Mouse (Mus musculus) ES-E14 (cell line): ENCODE results near the gene Ddx39b. TPM values are rescaled to one million over a fixed set of nuclear protein-coding genes. Genes with fewer than 3 reads are reported as not detected.

Experiments used
- DNase-seq: peaks from one replicate; pipeline ENCODE4 v3.0.0-alpha.2; 2013; ENCODE audit warnings: low read depth, low spot score
- H3K27ac ChIP-seq: 2 replicates; pipeline ENCODE4 v1.5.1; 2012; ENCODE audit warnings: low read depth, mild to moderate bottlenecking, low read length, moderate library complexity, mixed read lengths; ENCODE audit not compliant: poor library complexity, insufficient read depth, severe bottlenecking
- H3K36me3 ChIP-seq: 2 replicates; pipeline ENCODE4 v1.6.1; 2012; ENCODE audit warnings: mild to moderate bottlenecking, low read length, moderate library complexity, mixed read lengths; ENCODE audit not compliant: control insufficient read depth, poor library complexity, insufficient read depth, severe bottlenecking
- H3K4me1 ChIP-seq, 2 experiments: fragments of 150-350 bp in 1 of 2; sonication (generic) in 1 of 2; 2 replicates each; pipeline ENCODE4 v1.6.1; 2012; ENCODE audit warnings: low read length in 2 of 2, mild to moderate bottlenecking in 1 of 2, mixed read lengths in 1 of 2; ENCODE audit not compliant: control insufficient read depth in 2 of 2, insufficient read depth in 2 of 2, poor library complexity in 1 of 2
- H3K4me3 ChIP-seq, 2 experiments: fragments of 150-350 bp in 1 of 2; sonication (generic) in 1 of 2; 2 replicates each; pipeline ENCODE4 v1.5.1; 2012; ENCODE audit warnings: low read length in 2 of 2, low read depth in 1 of 2, mild to moderate bottlenecking in 1 of 2, mixed read lengths in 1 of 2; ENCODE audit not compliant: insufficient read depth in 1 of 2, poor library complexity in 1 of 2, severe bottlenecking in 1 of 2
- H3K9ac ChIP-seq: 2 replicates; pipeline ENCODE4 v1.6.1; 2012; ENCODE audit warnings: low read depth, mild to moderate bottlenecking, low read length, mixed read lengths; ENCODE audit not compliant: poor library complexity, insufficient read depth, severe bottlenecking
- H3K9me3 ChIP-seq: fragments of 150-350 bp; sonication (generic); 2 replicates; pipeline ENCODE4 v1.6.1; 2012; ENCODE audit warnings: low read depth, mild to moderate bottlenecking, low read length; ENCODE audit not compliant: control insufficient read depth, insufficient read depth
- CHD2 ChIP-seq: IDR thresholded peaks from 2 replicates; pipeline ENCODE4 v1.6.1; 2014; ENCODE audit warnings: mild to moderate bottlenecking, low read depth, low read length, inconsistent platforms
- HCFC1 ChIP-seq: IDR thresholded peaks from 2 replicates; pipeline ENCODE4 v1.6.1; 2012; ENCODE audit warnings: low read length, inconsistent platforms, borderline replicate concordance; ENCODE audit not compliant: insufficient read depth
- MAFK ChIP-seq: IDR thresholded peaks from 2 replicates; pipeline ENCODE4 v1.6.1; 2014; ENCODE audit warnings: mild to moderate bottlenecking, low read depth, low read length, inconsistent platforms; ENCODE audit not compliant: insufficient read depth
- ZC3H11A ChIP-seq: IDR thresholded peaks from 2 replicates; pipeline ENCODE4 v1.6.1; 2012; ENCODE audit warnings: low read depth, mild to moderate bottlenecking, inconsistent platforms, low read length, borderline replicate concordance
- ZNF384 ChIP-seq: IDR thresholded peaks from 2 replicates; pipeline ENCODE4 v1.6.1; 2012; ENCODE audit warnings: low read depth, low read length, inconsistent platforms
- in situ Hi-C, 2 experiments: fragments of 600-800 bp; cut with MboI; formaldehyde crosslinking; loops; one replicate each; pipeline ENCODE4 v1.15.1; 2025; ENCODE audit warnings: low sequenced_read_pairs in 2 of 2, inconsistent platforms in 1 of 2; ENCODE audit not compliant: unreplicated experiment in 2 of 2
- total RNA-seq: library from RNA; depleted of rRNA; stranded (reverse); fragments of 300-350 nt; gene quantifications from 2 replicates; pipeline ENCODE4 v1.2.3, GENCODE M21; 2012

The Ddx39b gene
- total RNA-seq, 1 experiment: 316 TPM

- Histone ChIP-seq H3K36me3 (peaks cover 54% of the 10 kb centered on the region), H3K9ac (peak overlapping the region; percentile 100), H3K4me3 (peak overlapping the region; percentile 95 to 96), H3K27ac (no peak overlapping the region), H3K4me1 (peaks cover 10 to 20% of the 10 kb centered on the region in 2 experiments; a peak in 2 of 4 replicates), H3K9me3 (no peaks in the 10 kb centered on the region)
- TF ChIP-seq MAFK: no peak
- no peak for TF ChIP-seq ZC3H11A
- no peak for TF ChIP-seq HCFC1
- TF ChIP-seq ZNF384: no peak
- no peak for TF ChIP-seq CHD2
- in situ Hi-C loops: no loop called here
- DNase-seq: no peak
Measured at GRCm38 (mm10) chr17:35243086-35243485, 1.5 kb downstream of the Ddx39b start.

- DNase-seq: no peak
Measured at GRCm38 (mm10) chr17:35244999-35245398, 3.5 kb downstream of the Ddx39b start.

GRCm38 (mm10) chr17:35245731-35246623 is 4.4 kb downstream of the Ddx39b start:
- no peak overlapping the region for H3K27ac ChIP-seq
- H3K9me3 ChIP-seq: no peaks in the 10 kb centered on the region
- H3K36me3 ChIP-seq: peaks cover 82% of the 10 kb centered on the region
- no peak for TF ChIP-seq MAFK
- TF ChIP-seq HCFC1: no peak
- TF ChIP-seq ZC3H11A: no peak
- in situ Hi-C loops: no loop called here
- DNase-seq: no peak
- H3K4me1 ChIP-seq: peaks cover 10 to 23% of the 10 kb centered on the region in 2 experiments; a peak in 2 of 4 replicates
- 0 out of 2 replicates have a peak overlapping the region, but pooled peaks have one; percentile 8 for H3K9ac ChIP-seq
- H3K4me3 ChIP-seq: no peak overlapping the region

More at GRCm38 (mm10) chr17:35244999-35245398, 3.5 kb downstream of the Ddx39b start:
- H3K27ac ChIP-seq: no peak overlapping the region
- peaks cover 72% of the 10 kb centered on the region for H3K36me3 ChIP-seq
- H3K4me3 ChIP-seq: peak overlapping the region in 1 of 2 experiments; percentile 3; a peak in 1 of 4 replicates
- H3K9ac ChIP-seq: 0 out of 2 replicates have a peak overlapping the region, but pooled peaks have one; percentile 17
- no peaks in the 10 kb centered on the region for H3K9me3 ChIP-seq
- H3K4me1 ChIP-seq: peaks cover 10 to 20% of the 10 kb centered on the region in 2 experiments; a peak in 2 of 4 replicates
- in situ Hi-C loops: no loop called here
- TF ChIP-seq HCFC1 (no peak), ZC3H11A (no peak), CHD2 (no peak), ZNF384 (no peak), MAFK (no peak)

GRCm38 (mm10) chr17:35247144-35247543 is 5.6 kb downstream of the Ddx39b start:
- DNase-seq: no peak
- in situ Hi-C loops: no loop called here
- Histone ChIP-seq H3K36me3 (peaks cover 92% of the 10 kb centered on the region), H3K27ac (no peak overlapping the region), H3K9ac (no peak overlapping the region), H3K9me3 (no peaks in the 10 kb centered on the region), H3K4me3 (no peak overlapping the region), H3K4me1 (peaks cover 10 to 26% of the 10 kb centered on the region in 2 experiments; a peak in 2 of 4 replicates)
- TF ChIP-seq MAFK: no peak
- no peak for TF ChIP-seq CHD2
- no peak for TF ChIP-seq ZC3H11A
- TF ChIP-seq HCFC1: no peak
- no peak for TF ChIP-seq ZNF384
